Comparison of ENCODE assay signal across 8 mouse cellular contexts in the genomic region with DNA sequence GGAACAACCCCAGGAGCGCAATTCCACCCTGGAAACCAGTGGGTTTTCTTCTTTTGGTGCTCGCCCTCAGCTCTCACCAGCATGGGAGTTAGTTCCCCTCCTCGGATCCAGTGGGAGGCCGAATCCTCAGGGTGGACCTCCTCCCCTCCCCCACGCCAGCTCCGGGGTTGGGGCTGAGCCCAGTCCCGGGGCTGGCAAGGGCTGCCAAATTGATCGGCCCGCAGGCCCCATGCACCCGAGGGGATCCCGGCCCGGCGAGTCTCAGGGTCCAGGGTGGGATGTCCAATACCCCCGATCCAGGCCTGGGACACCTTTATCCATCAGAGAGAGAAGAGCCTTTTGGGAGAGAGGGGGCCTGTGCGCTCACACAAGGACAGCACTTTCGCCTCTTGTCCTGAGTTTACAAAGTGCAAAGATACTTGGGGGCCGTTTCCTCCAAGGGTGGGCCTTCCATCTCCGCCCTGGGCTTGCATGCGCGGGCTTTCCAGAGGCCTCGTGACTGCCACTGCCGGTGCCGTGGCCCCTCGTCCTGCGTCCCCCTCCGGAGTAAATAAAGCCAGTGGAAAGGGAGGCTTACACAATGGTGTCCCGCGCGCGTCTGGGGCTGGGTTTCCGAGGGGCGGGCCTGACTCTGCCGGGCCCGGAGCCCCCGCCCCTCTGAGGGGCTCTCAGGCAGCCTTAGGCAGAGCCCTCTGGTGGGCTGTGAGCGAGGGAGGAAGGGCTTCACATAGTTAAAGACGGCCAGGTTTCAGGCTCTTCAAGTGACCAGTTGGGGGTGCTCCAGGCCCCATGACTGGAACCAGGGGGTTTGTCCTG.
DNase-seq lines count a peak whose midpoint lies in the region; ATAC-seq lines count a peak whose summit lies in the region.

No protein-coding gene starts in this region.

- H3K4me3 ChIP-seq in brown adipose tissue, adult 24 weeks (ENCODE audit: insufficient read depth, low read depth, low read length): peak overlapping the region; percentile 79
- peak overlapping the region; percentile 82 for H3K4me3 ChIP-seq in kidney, embryonic 14.5 days (ENCODE audit: low read length)

- H3K27me3 ChIP-seq in kidney, embryonic 14.5 days (ENCODE audit: control insufficient read depth, insufficient read depth, low read length): no peaks in the 10 kb centered on the region

- H3K9ac ChIP-seq in kidney, embryonic 14.5 days (ENCODE audit: low read depth, low read length): peak overlapping the region; percentile 82

- peak overlapping the region; percentile 59 for H3K27ac ChIP-seq in brown adipose tissue, adult 24 weeks (replicated peaks; ENCODE audit: low read depth, low read length)
- H3K27ac ChIP-seq in kidney, embryonic 14.5 days (ENCODE audit: low read depth, low read length): peak overlapping the region; percentile 95

- ATAC-seq in kidney, embryonic 14.5 days (ENCODE audit: low FRiP score, low TSS enrichment): peak; percentile 71

- peak; percentile 30 to 51 for DNase-seq in layer of hippocampus, postnatal 10 days (ENCODE audit: low spot score in 2 of 2)
- DNase-seq in layer of hippocampus, adult 18-20 months (ENCODE audit: low spot score in 2 of 2): no peak
- peak; percentile 49 for DNase-seq in heart, adult 8-10 months (ENCODE audit: low spot score)
- DNase-seq in lung, postnatal 10 days: peak; percentile 87
- peak; percentile 74 for DNase-seq in retina, postnatal 1 day
- no peak for DNase-seq in layer of hippocampus, adult 8-10 months (ENCODE audit: low spot score in 2 of 2)

- peaks cover 35% of the 10 kb centered on the region for H3K4me1 ChIP-seq in brown adipose tissue, adult 24 weeks (ENCODE audit: control insufficient read depth, insufficient read depth, insufficient read length, low read length)
- H3K4me1 ChIP-seq in kidney, embryonic 14.5 days (ENCODE audit: control insufficient read depth, insufficient read depth, low read length): peaks cover 50% of the 10 kb centered on the region

- H3K9me3 ChIP-seq in kidney, embryonic 14.5 days (ENCODE audit: control insufficient read depth, low read length): no peaks in the 10 kb centered on the region

- WGBS in kidney, embryonic 14.5 days: under 1% methylated on average over 37 of the region's 37 CpGs

- peak overlapping the region; percentile 84 for H3K4me2 ChIP-seq in kidney, embryonic 14.5 days (replicated peaks; ENCODE audit: low read depth, low read length)

- peaks cover 4% of the 10 kb centered on the region; the same call in 1 of the 2 replicates for H3K36me3 ChIP-seq in kidney, embryonic 14.5 days (ENCODE audit: control insufficient read depth, insufficient read depth, low read length)

Comparison
In these comparisons a context has a peak if more than half of its experiments do, and no peak if none do; other contexts are left out.
1. DNase-seq: peak in layer of hippocampus, postnatal 10 days (2 of 2), heart, adult 8-10 months (single experiment), lung, postnatal 10 days (single experiment) and retina, postnatal 1 day (single experiment); none in layer of hippocampus, adult 18-20 months (0 of 2) and layer of hippocampus, adult 8-10 months (0 of 2).